In genomic region chr10:128586546-128586945, GRCm38 (mm10) we compare ENCODE assay signal across 12 mouse cellular contexts. TPM values are rescaled to one million over a fixed set of nuclear protein-coding genes. Genes with fewer than 3 reads are reported as not detected.
DNase-seq lines count a peak whose midpoint lies in the region; ATAC-seq and TF ChIP-seq lines count a peak whose summit lies in the region.
"Had no signal": no experiment of that assay in that cellular context is flagged by ENCODE, and none has a peak within 500 bp of the region (broad histone marks: within the 10 kb centered on the region; RNA-seq: fewer than 3 reads in every experiment).

No protein-coding gene starts in this region.

- no peak overlapping the region for H3K9ac ChIP-seq in hindbrain, embryonic 14.5 days
- no peak overlapping the region for H3K9ac ChIP-seq in neural tube, embryonic 13.5 days

- no peak for TF ChIP-seq POLR2A in cerebellum, adult 2 months (IDR thresholded peaks at IDR 0.05; ENCODE audit: borderline replicate concordance, insufficient read depth, low read length)

- ATAC-seq in hindbrain, embryonic 14.5 days (ENCODE audit: low FRiP score) = no peak
- ATAC-seq in neural tube, embryonic 13.5 days (ENCODE audit: low read depth) = no peak

- no peak overlapping the region for H3K4me3 ChIP-seq in cerebellum, adult 2 months (replicated peaks; ENCODE audit: insufficient read depth, low read depth, low read length)
- H3K4me3 ChIP-seq in left cerebral cortex, adult 2 months = no peak overlapping the region
- H3K4me3 ChIP-seq in hindbrain, embryonic 14.5 days (replicated peaks; ENCODE audit: low read length) = no peak overlapping the region
- 0 out of 2 replicates have a peak overlapping the region, but pooled peaks have one; percentile 0 for H3K4me3 ChIP-seq in neural tube, embryonic 13.5 days

- no peaks in the 10 kb centered on the region for H3K9me3 ChIP-seq in hindbrain, embryonic 14.5 days (ENCODE audit: control insufficient read depth, low read length)
- H3K9me3 ChIP-seq in neural tube, embryonic 13.5 days = no peaks in the 10 kb centered on the region

- no peaks in the 10 kb centered on the region for H3K36me3 ChIP-seq in hindbrain, embryonic 14.5 days (replicated peaks; ENCODE audit: control insufficient read depth, insufficient read depth)
- no peaks in the 10 kb centered on the region for H3K36me3 ChIP-seq in neural tube, embryonic 13.5 days

- 0 out of 2 replicates have a peak, but pooled peaks cover 1% of the 10 kb centered on the region for H3K27me3 ChIP-seq in cerebellum, adult 2 months (ENCODE audit: control insufficient read depth, insufficient read depth, low read length)
- H3K27me3 ChIP-seq in hindbrain, embryonic 14.5 days (ENCODE audit: control insufficient read depth, insufficient read depth, low read length) = peaks cover 52% of the 10 kb centered on the region
- H3K27me3 ChIP-seq in neural tube, embryonic 13.5 days = peaks cover 66% of the 10 kb centered on the region

- peaks cover 3% of the 10 kb centered on the region; the same call in 1 of the 2 replicates for H3K4me1 ChIP-seq in cerebellum, adult 2 months (ENCODE audit: control insufficient read depth, insufficient read depth, low read length)
- H3K4me1 ChIP-seq in hindbrain, embryonic 14.5 days (replicated peaks; ENCODE audit: control insufficient read depth, insufficient read depth, low read length) = peaks cover 7% of the 10 kb centered on the region; the same call in 1 of the 2 replicates
- H3K4me1 ChIP-seq in neural tube, embryonic 13.5 days (replicated peaks) = peaks cover 12% of the 10 kb centered on the region

- intact Hi-C loops in left cerebral cortex, adult 2 months (cut with DNase I) = no loop called here
- intact Hi-C loops in left cerebral cortex, postnatal 4 days (cut with DNase I) = no loop called here

- H3K4me2 ChIP-seq in hindbrain, embryonic 14.5 days (replicated peaks) = 0 out of 2 replicates have a peak overlapping the region, but pooled peaks have one; percentile 6
- H3K4me2 ChIP-seq in neural tube, embryonic 13.5 days = peak overlapping the region; percentile 26; the same call in 1 of the 2 replicates

- WGBS in cerebellum, adult 2 months = 16% methylated on average over 1 of the region's 1 CpGs
- 8% methylated on average over 1 of the region's 1 CpGs for WGBS in hindbrain, embryonic 14.5 days
- 9% methylated on average over 1 of the region's 1 CpGs for WGBS in neural tube, embryonic 13.5 days

- no peak for TF ChIP-seq CTCF in cerebellum, adult 2 months (IDR thresholded peaks at IDR 0.05; ENCODE audit: borderline replicate concordance, insufficient read depth, low read depth, low read length)
- TF ChIP-seq CTCF in left cerebral cortex, adult 2 months (IDR thresholded peaks at IDR 0.05) = no peak

- DNase-seq in cerebellum, adult 2 months = peak in 1 of 2 experiments; percentile 20
- no peak for DNase-seq in cerebellum, adult 11 months
- no peak for DNase-seq in left cerebral cortex, adult 2 months (ENCODE audit: extremely low spot score in 1 of 2, low spot score in 2 of 2)
- DNase-seq in left cerebral cortex, postnatal 4 days = no peak
- DNase-seq in hindbrain, embryonic 14.5 days (ENCODE audit: low spot score) = no peak
- DNase-seq in Muller cell, postnatal 12 days (ENCODE audit: inconsistent ontology term) = no peak
- no peak for DNase-seq in adrenal gland, postnatal 25 days
- DNase-seq: adrenal gland, postnatal 36 days; cerebellum, postnatal 10 days; gastrocnemius, postnatal 14 days had no signal

- 0 out of 2 replicates have a peak overlapping the region, but pooled peaks have one; percentile 27 for H3K27ac ChIP-seq in cerebellum, adult 2 months (ENCODE audit: insufficient read depth, low read length)
- H3K27ac ChIP-seq in left cerebral cortex, adult 2 months = peak overlapping the region; percentile 53; the same call in 1 of the 2 replicates
- no peak overlapping the region for H3K27ac ChIP-seq in hindbrain, embryonic 14.5 days
- H3K27ac ChIP-seq in neural tube, embryonic 13.5 days (replicated peaks) = no peak overlapping the region
- H3K27ac ChIP-seq: macrophage had no signal

RNA-seq across cellular contexts. Expression of gene Erbb3, which starts 2.9 kb away (rescaled TPM):
- 9.4 and 11.1 TPM in 2 replicates for polyA plus RNA-seq in cerebellum, adult 2 months (2012; rRNA removed)
- total RNA-seq in left cerebral cortex, adult 2 months (2021) = 1 to 10 TPM; 5.0 to 5.4 TPM
- total RNA-seq in left cerebral cortex, postnatal 4 days (2021) = under 1 TPM; 0.62 to 0.66 TPM
- 1.5 and 1.8 TPM in 2 replicates for polyA plus RNA-seq in hindbrain, embryonic 14.5 days (2014; fragmentation: Nextera tagmentation; extraction: Ambion mirVana)
- polyA plus RNA-seq in neural tube, embryonic 13.5 days (2015; fragmentation: Nextera tagmentation; extraction: Ambion mirVana) = 9.5 and 9.9 TPM in 2 replicates
- total RNA-seq in adrenal gland, postnatal 25 days (2021) = 2.8 and 3.8 TPM in 2 replicates

RNA-seq across cellular contexts. Expression of gene Pa2g4, which starts 20.8 kb away (rescaled TPM):
- 69.2 and 73.5 TPM in 2 replicates for polyA plus RNA-seq in cerebellum, adult 2 months (2012; rRNA removed)
- total RNA-seq in left cerebral cortex, adult 2 months (2021) = 10 to 100 TPM; 51.7 to 58.0 TPM
- total RNA-seq in left cerebral cortex, postnatal 4 days (2021) = 100 to 1,000 TPM; 111 TPM
- 129 and 149 TPM in 2 replicates for polyA plus RNA-seq in hindbrain, embryonic 14.5 days (2014; fragmentation: Nextera tagmentation; extraction: Ambion mirVana)
- 124 and 136 TPM in 2 replicates for polyA plus RNA-seq in neural tube, embryonic 13.5 days (2015; fragmentation: Nextera tagmentation; extraction: Ambion mirVana)
- total RNA-seq in adrenal gland, postnatal 25 days (2021) = 83.8 and 97.6 TPM in 2 replicates

RNA-seq across cellular contexts. Expression of gene Rpl41, which starts 37.4 kb away (rescaled TPM):
- polyA plus RNA-seq in cerebellum, adult 2 months (2012; rRNA removed) = 1,271 and 1,490 TPM in 2 replicates
- total RNA-seq in left cerebral cortex, adult 2 months (2021) = 1,000 to 10,000 TPM; 1,506 to 1,537 TPM
- total RNA-seq in left cerebral cortex, postnatal 4 days (2021) = 1,000 to 10,000 TPM; 2,825 to 2,926 TPM
- polyA plus RNA-seq in hindbrain, embryonic 14.5 days (2014; fragmentation: Nextera tagmentation; extraction: Ambion mirVana) = 2,254 and 2,846 TPM in 2 replicates
- polyA plus RNA-seq in neural tube, embryonic 13.5 days (2015; fragmentation: Nextera tagmentation; extraction: Ambion mirVana) = 2,522 and 2,730 TPM in 2 replicates
- 2,617 and 2,671 TPM in 2 replicates for total RNA-seq in adrenal gland, postnatal 25 days (2021)

RNA-seq across cellular contexts. Expression of gene Zc3h10, which starts 39.0 kb away (rescaled TPM):
- 15.4 and 18.7 TPM in 2 replicates for polyA plus RNA-seq in cerebellum, adult 2 months (2012; rRNA removed)
- 10 to 100 TPM; 12.4 to 15.7 TPM for total RNA-seq in left cerebral cortex, adult 2 months (2021)
- 10 to 100 TPM; 14.0 to 15.2 TPM for total RNA-seq in left cerebral cortex, postnatal 4 days (2021)
- polyA plus RNA-seq in hindbrain, embryonic 14.5 days (2014; fragmentation: Nextera tagmentation; extraction: Ambion mirVana) = 14.5 and 16.3 TPM in 2 replicates
- 19.4 and 19.9 TPM in 2 replicates for polyA plus RNA-seq in neural tube, embryonic 13.5 days (2015; fragmentation: Nextera tagmentation; extraction: Ambion mirVana)
- 9.1 and 13.6 TPM in 2 replicates for total RNA-seq in adrenal gland, postnatal 25 days (2021)

RNA-seq across cellular contexts. Expression of gene Rps26, which starts 40.0 kb away (rescaled TPM):
- 303 and 334 TPM in 2 replicates for polyA plus RNA-seq in cerebellum, adult 2 months (2012; rRNA removed)
- total RNA-seq in left cerebral cortex, adult 2 months (2021) = 100 to 1,000 TPM; 211 to 235 TPM
- 100 to 1,000 TPM; 595 to 651 TPM for total RNA-seq in left cerebral cortex, postnatal 4 days (2021)
- 450 and 573 TPM in 2 replicates for polyA plus RNA-seq in hindbrain, embryonic 14.5 days (2014; fragmentation: Nextera tagmentation; extraction: Ambion mirVana)
- polyA plus RNA-seq in neural tube, embryonic 13.5 days (2015; fragmentation: Nextera tagmentation; extraction: Ambion mirVana) = 407 and 470 TPM in 2 replicates
- total RNA-seq in adrenal gland, postnatal 25 days (2021) = 688 and 827 TPM in 2 replicates

Comparison
In these comparisons a context has a peak if more than half of its experiments do, and no peak if none do; other contexts are left out.
1. H3K27ac ChIP-seq: peak in cerebellum, adult 2 months (single experiment) and left cerebral cortex, adult 2 months (single experiment); none in hindbrain, embryonic 14.5 days (single experiment) and neural tube, embryonic 13.5 days (single experiment).